Mouse (Mus musculus) liver, embryonic 14.5 days (tissue): ENCODE results near the gene 4933421I07Rik. TPM values are rescaled to one million over a fixed set of nuclear protein-coding genes. Genes with fewer than 3 reads are reported as not detected.

Experiments
- ATAC-seq: fragments of 200-750 bp; cut with Nextera tagmentation; 2 replicates; pipeline ENCODE4 v1.8.0; 2017; ENCODE audit warnings: moderate number of reproducible peaks, mild to moderate bottlenecking, moderate library complexity; ENCODE audit not compliant: insufficient read depth
- DNase-seq, 3 experiments: peaks; one replicate each; pipeline ENCODE4 v3.0.0-alpha.2; 2012 to 2013; ENCODE audit warnings: low read depth in 3 of 3, low spot score in 3 of 3
- H3K27ac ChIP-seq: fragments of 300-500 bp; sonication (generic); 2 replicates; pipeline ENCODE4 v1.5.1; 2014; ENCODE audit warnings: moderate library complexity, mild to moderate bottlenecking, control low read depth, inconsistent platforms
- H3K27me3 ChIP-seq: fragments of 300-500 bp; sonication (generic); 2 replicates; pipeline ENCODE4 v1.6.1; 2014; ENCODE audit warnings: mild to moderate bottlenecking, low read length, moderate library complexity; ENCODE audit not compliant: control insufficient read depth, insufficient read depth
- H3K36me3 ChIP-seq: fragments of 300-500 bp; sonication (generic); replicated peaks from 2 replicates; pipeline ENCODE4 v1.6.1; 2014; ENCODE audit warnings: low read depth; ENCODE audit not compliant: control insufficient read depth, insufficient read depth
- H3K4me1 ChIP-seq, 2 experiments: fragments of 200-500 bp in 1 of 2; fragments of 300-500 bp in 1 of 2; sonication (generic) in 1 of 2; replicated peaks; 2 replicates each; pipeline ENCODE4 v1.6.1; 2012 to 2014; ENCODE audit warnings: antibody characterized with exemption in 1 of 2, inconsistent platforms in 1 of 2, low read length in 1 of 2; ENCODE audit not compliant: control insufficient read depth in 2 of 2, insufficient read depth in 2 of 2
- H3K4me2 ChIP-seq: fragments of 300-500 bp; sonication (generic); 2 replicates; pipeline ENCODE4 v1.6.1; 2014; ENCODE audit warnings: low read depth, mild to moderate bottlenecking, control low read depth, moderate library complexity
- H3K4me3 ChIP-seq, 2 experiments: fragments of 200-500 bp in 1 of 2; fragments of 300-500 bp in 1 of 2; sonication (generic) in 1 of 2; 2 replicates each; pipeline ENCODE4 v1.5.1; 2012 to 2014; ENCODE audit warnings: low read depth in 2 of 2, low read length in 2 of 2, mild to moderate bottlenecking in 2 of 2, control low read depth in 1 of 2, inconsistent platforms in 1 of 2, moderate library complexity in 1 of 2; ENCODE audit not compliant: insufficient read depth in 1 of 2
- H3K9ac ChIP-seq: fragments of 300-500 bp; sonication (generic); replicated peaks from 2 replicates; pipeline ENCODE4 v1.6.1; 2014; ENCODE audit warnings: mild to moderate bottlenecking, control low read depth, moderate library complexity
- H3K9me3 ChIP-seq: fragments of 300-500 bp; sonication (generic); 2 replicates; pipeline ENCODE4 v1.6.1; 2016; ENCODE audit warnings: low read length, mixed read lengths; ENCODE audit not compliant: control insufficient read depth
- CTCF ChIP-seq: IDR thresholded peaks from 2 replicates; pipeline ENCODE4 v1.5.1; 2016; ENCODE audit warnings: antibody characterized with exemption, low read depth, control low read depth
- EP300 ChIP-seq: IDR thresholded peaks from 2 replicates; pipeline ENCODE4 v1.6.1; 2016; ENCODE audit warnings: antibody characterized with exemption, low read depth
- WGBS: fragments of 180-500 bp; shearing (Covaris S2); extraction: QIAGEN DNeasy Blood & Tissue Kit; methylation state at CpG from one replicate; pipeline ENCODE4 v1.1.7; 2014; ENCODE audit not compliant: insufficient replicate concordance; 5-methylcytosine and 5-hydroxymethylcytosine counted together
- polyA plus RNA-seq, 2 experiments: library from polyadenylated mRNA; depleted of rRNA in 1 of 2; stranded (reverse) in 1 of 2; unstranded in 1 of 2; fragments of >200 nt; fragmentation: Nextera tagmentation in 1 of 2; extraction: Ambion mirVana in 1 of 2; gene quantifications; 2 replicates each; pipeline versions ENCODE4 v1.2.1 to v1.2.3; 2012 to 2014

4933421I07Rik gene
- polyA plus RNA-seq, 2 experiments: not detected

DNA sequence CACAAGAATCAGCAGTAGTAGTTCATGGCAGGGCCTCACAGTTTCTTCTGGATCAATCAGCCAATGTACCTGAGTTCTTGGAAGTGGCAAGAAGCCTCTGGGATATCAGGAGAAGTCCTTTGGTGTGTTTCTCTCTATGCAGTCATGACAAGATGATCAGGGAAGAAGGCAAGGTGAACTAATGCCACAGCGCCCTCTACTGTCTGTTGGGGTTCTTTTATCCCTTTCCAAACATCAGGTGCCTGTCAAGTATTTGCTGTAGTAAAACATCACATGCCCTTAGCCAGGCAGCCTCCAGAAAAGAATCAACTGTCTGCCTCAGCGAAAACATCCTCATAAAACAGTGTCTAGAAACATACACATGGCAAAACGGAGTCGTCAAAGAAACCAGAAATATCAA is 6.7 kb upstream of the 4933421I07Rik start:
- no peak overlapping the region for H3K4me3 ChIP-seq
- H3K9me3 ChIP-seq: no peaks in the 10 kb centered on the region

DNA sequence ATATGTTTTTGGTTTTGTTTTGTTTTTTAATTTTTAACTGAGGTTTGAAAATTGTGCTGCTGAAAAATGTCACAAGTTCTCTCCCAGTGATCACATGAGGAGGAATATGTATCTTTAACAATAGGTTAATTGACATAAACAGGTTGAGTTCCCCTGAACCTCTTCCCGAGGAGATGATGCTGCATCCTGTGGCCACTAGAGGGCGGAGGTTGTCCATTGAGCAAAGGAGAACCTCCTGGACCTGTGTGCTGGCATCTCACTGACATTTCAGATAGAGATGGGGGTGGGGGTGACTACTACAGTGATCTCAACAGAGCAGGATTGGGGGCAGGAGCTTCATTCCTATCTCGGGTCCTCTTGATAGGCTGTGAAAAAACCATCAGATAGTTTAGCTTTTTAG is 2.7 kb upstream of the 4933421I07Rik start:
- Histone ChIP-seq H3K4me3 (no peak overlapping the region), H3K27ac (no peak overlapping the region), H3K36me3 (no peaks in the 10 kb centered on the region), H3K9ac (no peak overlapping the region), H3K27me3 (no peaks in the 10 kb centered on the region), H3K4me1 (no peaks in the 10 kb centered on the region), H3K4me2 (no peak overlapping the region), H3K9me3 (no peaks in the 10 kb centered on the region)
- TF ChIP-seq EP300 (no peak), CTCF (peak; percentile 65)
- 20% methylated on average over 3 of the region's 3 CpGs for WGBS
- ATAC-seq: no peak
- DNase-seq: no peak

More for the DNA sequence above, 6.7 kb upstream of the 4933421I07Rik start:
- no peak overlapping the region for H3K27ac ChIP-seq
- no peaks in the 10 kb centered on the region for H3K36me3 ChIP-seq
- DNase-seq: no peak
- H3K4me1 ChIP-seq: no peaks in the 10 kb centered on the region
- 56% methylated on average over 4 of the region's 4 CpGs for WGBS
- no peak overlapping the region for H3K9ac ChIP-seq
- H3K4me2 ChIP-seq: no peak overlapping the region
- no peak for ATAC-seq
- TF ChIP-seq CTCF: no peak
- no peaks in the 10 kb centered on the region for H3K27me3 ChIP-seq

DNA sequence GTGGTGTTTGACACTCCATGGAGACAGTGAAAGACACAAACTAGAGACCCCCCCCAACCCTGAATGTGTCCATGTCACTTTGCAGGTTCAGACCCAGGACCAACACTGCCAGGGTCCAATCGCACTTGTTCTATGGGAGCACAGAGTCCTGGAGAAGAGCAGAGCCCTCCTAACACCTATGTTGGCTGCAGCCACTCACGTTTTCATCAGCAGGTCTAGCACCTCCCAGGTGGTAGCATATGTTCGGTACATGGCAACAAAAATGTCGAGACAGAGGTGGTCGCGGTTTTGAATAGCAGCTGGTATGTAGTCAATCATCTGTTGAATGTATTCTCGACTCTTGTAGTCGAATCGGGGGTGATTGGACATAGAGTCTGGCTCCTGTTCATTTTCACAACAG is 568 bp downstream of the 4933421I07Rik start:
- no peaks in the 10 kb centered on the region for H3K9me3 ChIP-seq
- H3K9ac ChIP-seq: no peak overlapping the region
- ATAC-seq (no peak), DNase-seq (no peak)
- H3K27me3 ChIP-seq: no peaks in the 10 kb centered on the region
- no peak overlapping the region for H3K27ac ChIP-seq
- TF ChIP-seq EP300 (no peak), CTCF (no peak)
- no peak overlapping the region for H3K4me2 ChIP-seq
- H3K4me3 ChIP-seq: no peak overlapping the region
- H3K36me3 ChIP-seq: no peaks in the 10 kb centered on the region
- WGBS: 72% methylated on average over 9 of the region's 9 CpGs
- no peaks in the 10 kb centered on the region for H3K4me1 ChIP-seq

Other genes starting within 250 kb of the 4933421I07Rik start
- not detected in 2 replicates for gene Vmn2r61, start 188.1 kb downstream of the 4933421I07Rik start, polyA plus RNA-seq (2012; rRNA removed)
- not detected in 2 replicates for gene Vmn2r61, start 188.1 kb downstream of the 4933421I07Rik start, polyA plus RNA-seq (2014; fragmentation: Nextera tagmentation; extraction: Ambion mirVana)
- 2.8 and 3.1 TPM in 2 replicates for gene Zfp141, start 57.6 kb upstream of the 4933421I07Rik start, polyA plus RNA-seq (2012; rRNA removed)
- gene Zfp141, start 57.6 kb upstream of the 4933421I07Rik start, polyA plus RNA-seq (2014; fragmentation: Nextera tagmentation; extraction: Ambion mirVana): 2.7 TPM in 2 replicates
- gene Gm21028, start 130.5 kb upstream of the 4933421I07Rik start, polyA plus RNA-seq (2012; rRNA removed): not detected in 2 replicates
- gene Gm21028, start 130.5 kb upstream of the 4933421I07Rik start, polyA plus RNA-seq (2014; fragmentation: Nextera tagmentation; extraction: Ambion mirVana): not detected in 2 replicates
- 0.08 and 0.09 TPM in 2 replicates for gene Zfp977, start 144.4 kb upstream of the 4933421I07Rik start, polyA plus RNA-seq (2012; rRNA removed)
- gene Zfp977, start 144.4 kb upstream of the 4933421I07Rik start, polyA plus RNA-seq (2014; fragmentation: Nextera tagmentation; extraction: Ambion mirVana): 0.39 and 0.42 TPM in 2 replicates
- gene Zfp976, start 194.5 kb upstream of the 4933421I07Rik start, polyA plus RNA-seq (2012; rRNA removed): 0.45 and 0.92 TPM in 2 replicates
- gene Zfp976, start 194.5 kb upstream of the 4933421I07Rik start, polyA plus RNA-seq (2014; fragmentation: Nextera tagmentation; extraction: Ambion mirVana): 0.24 and 0.61 TPM in 2 replicates
- 0.53 and 0.80 TPM in 2 replicates for gene Zfp975, start 244.6 kb upstream of the 4933421I07Rik start, polyA plus RNA-seq (2012; rRNA removed)
- gene Zfp975, start 244.6 kb upstream of the 4933421I07Rik start, polyA plus RNA-seq (2014; fragmentation: Nextera tagmentation; extraction: Ambion mirVana): 1.1 and 2.1 TPM in 2 replicates